Mouse (Mus musculus) 3134 (cell line): ENCODE measurements at regions not wholly inside any gene's neighbourhood (a gene's known extent, or its start where the extent isn't known, plus 50 kb on each side); places are given as distances from the start of the nearest gene placed in this dataset.
"Not testable (repeated sequence)": the region's sequence is repeated elsewhere in the genome, so short reads cannot be mapped to it uniquely, and the experiment has no call there.

ENCODE experiments used
- DNase-seq: peaks from one replicate; pipeline ENCODE4 v3.0.0-alpha.2; 2011; ENCODE audit warnings: low spot score; ENCODE audit not compliant: insufficient read length; ENCODE audit errors: extremely low read depth

DNA sequence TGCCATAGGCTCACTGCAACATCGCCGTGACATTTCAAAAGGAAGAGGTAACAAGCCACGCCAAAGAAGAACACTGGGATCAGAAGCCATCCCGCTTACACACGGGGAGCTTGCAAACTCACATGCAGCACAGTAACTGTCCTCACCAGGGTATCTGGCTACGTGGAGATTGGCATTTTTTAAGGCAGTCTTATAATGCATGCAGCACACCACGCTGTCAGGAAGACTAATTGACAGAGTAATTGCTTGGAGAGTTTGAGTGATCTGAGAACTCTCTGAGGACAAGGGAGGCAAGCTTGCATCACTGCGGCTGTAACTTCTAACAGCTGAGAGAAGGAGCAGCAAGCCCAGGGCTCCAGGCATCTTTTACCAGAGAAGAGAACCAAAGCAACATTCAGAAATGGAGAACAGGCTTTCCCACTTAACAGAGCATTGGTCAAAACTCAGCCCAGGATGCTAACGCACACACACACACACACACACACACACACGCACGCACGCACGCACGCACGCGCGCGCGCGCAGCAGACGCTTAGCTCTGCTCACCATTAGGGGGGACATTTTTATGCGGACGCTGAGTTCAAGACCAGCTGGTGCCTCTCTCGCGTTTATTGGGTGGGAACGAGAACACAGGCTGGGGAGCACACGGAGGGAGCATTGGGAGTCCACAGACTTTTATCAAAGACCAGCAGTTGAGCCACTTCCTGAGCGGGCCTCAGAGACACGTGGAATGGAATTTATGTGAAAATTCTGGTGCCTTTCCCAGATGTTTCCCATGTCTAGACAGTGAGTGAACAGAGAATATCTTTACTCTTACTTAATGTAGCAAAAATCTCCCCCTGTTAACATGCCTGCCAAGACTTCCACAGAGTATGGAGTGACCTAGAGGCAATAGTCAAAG lies 66.6 kb downstream of the 1700129C05Rik start:
- no peak for DNase-seq

DNA sequence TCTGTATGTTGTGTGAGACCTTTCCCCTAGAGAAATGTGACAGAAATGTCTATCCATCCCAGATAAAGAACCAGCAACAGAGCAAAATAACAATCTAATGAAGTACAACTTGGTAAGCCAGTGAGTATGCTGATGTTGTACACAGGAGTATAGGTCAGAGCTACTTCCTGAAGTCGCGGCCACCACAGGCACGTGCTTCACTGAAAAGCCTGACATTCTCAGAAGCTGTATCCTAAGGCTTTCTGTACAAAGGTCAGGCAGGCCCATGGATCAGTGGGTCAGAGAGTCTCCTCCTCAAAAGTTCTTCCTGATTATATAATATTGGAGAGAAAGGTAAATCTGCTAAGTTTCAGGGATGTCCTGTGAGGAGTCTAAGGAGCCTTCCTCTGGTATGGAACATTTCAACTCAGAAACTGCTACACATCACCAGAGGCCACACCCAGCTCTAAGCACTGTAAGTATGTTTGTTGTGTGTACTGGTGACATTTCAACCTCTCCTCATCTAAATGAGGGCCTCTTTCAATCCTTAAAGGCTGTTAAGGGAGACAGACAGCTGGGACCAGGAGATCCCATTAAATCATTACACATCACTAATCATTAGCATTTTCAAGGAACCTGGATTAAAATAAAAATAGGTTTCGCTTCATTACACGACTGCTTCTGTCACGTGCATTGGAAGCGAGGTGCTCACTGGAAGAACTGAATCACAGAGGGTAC lies 70.2 kb downstream of the 1700129C05Rik start:
- DNase-seq, result no peak

DNA sequence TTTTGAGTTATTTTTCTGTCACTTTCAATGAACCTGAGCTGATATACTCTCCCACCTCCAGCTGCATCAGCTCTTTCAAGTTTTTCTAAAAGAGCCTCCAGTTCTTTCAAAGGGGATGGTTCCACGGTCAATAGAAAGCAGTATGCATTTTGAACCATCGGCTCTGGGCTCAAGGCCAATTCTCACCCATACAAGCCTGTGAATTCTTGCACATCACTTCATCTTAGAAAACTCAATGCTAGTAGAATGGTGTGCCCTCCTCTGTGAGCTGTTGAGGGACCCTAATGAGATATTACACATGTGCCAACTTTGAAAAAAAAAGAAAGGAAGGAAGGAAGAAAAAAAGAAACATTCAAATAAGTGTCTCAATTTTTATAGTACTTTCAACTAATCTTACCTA lies 72.6 kb downstream of the 1700129C05Rik start:
- DNase-seq, result no peak

DNA sequence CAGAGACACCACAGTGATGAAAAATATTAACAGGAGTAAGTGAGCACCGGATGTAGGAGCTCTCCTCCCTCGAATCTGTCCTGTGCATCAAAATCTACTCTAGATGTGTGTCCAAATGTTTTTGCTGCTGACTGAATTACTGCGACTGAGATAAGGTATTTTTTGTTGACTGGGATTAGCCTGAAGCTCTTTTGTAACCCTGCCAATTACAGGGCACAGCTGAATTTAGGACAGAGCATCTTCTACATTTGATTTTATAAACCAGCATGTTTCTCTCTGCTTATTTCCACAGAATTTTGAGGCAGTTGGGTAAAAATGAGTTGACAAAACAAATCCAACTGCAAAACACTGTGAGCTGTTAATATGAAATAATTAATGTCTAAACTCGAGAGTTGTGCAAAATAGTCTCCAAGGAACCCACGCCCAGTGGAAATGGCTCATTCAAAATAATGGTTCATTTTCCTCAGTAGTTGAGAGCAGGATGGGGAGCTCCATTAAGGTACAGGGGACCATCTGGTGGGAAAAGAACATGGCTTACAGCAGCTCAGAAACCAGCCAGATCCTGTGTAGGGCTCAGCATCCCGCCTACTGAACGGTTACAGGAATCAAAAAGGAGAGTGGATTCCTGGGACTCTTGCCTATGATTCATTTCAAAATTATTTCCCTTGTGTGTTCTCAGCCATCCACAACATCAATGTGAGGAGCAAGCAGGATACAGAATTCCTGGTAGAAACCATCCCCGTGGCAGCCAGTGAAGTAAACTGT lies 76.1 kb downstream of the 1700129C05Rik start:
- DNase-seq, result peak; percentile 30

DNA sequence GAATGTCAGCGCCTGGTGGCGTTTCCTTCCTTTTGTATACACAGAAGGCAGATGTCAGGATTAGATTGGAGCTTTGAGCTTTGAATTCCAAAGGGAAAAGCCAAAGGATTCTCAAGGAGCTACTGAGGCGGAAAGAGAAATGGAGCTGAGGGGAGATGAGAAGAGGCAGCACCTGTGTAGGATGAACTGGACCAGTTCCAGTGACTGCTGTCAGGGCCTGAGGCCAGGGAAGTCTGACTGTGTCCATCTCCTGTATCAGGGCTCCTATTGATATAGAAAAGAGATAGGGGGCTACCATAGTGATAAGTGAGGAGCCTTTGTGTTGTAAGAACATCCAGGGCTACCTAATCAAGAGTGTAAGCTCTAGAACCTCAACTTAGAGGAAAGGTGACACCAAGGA lies 79.5 kb downstream of the 1700129C05Rik start:
- DNase-seq, result no peak

DNA sequence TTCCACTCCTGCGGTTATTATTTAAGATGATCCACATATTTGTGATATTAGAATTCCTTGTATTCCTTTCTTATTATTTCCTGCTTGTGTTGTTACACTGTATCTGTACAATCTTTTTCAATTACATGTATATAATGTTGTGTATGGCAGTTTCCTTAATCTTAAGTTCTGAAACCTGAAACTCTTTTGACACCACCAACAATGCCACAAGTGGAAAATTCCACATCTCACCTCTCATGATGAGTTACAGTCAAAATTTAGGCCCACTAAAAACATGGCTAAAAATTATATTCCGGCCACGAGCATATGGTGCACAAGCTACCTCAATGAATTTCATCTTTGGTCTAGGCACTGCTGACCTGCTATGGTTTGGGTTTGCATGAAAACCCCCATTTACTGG lies 85.9 kb downstream of the 1700129C05Rik start:
- no peak for DNase-seq

DNA sequence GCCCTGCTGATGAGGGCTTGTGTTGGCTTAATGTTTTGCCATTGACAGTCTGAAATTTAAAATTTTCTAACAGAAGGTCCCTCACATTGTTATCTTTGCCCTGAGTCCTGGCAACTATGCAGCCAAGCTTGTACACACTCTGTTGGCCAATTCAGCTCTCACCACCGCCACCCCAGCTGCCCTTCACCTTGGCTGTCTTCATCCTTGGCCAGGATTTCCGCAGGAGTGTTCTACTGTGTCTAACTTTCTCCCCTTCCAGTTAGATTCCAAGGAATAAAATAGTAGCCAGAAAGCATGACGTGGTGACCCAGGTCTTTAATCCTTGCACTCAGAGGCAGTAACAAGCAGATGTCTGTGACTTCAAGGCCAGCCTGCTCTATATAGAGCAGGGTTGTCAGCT lies 87.4 kb downstream of the 1700129C05Rik start:
- no peak for DNase-seq

DNA sequence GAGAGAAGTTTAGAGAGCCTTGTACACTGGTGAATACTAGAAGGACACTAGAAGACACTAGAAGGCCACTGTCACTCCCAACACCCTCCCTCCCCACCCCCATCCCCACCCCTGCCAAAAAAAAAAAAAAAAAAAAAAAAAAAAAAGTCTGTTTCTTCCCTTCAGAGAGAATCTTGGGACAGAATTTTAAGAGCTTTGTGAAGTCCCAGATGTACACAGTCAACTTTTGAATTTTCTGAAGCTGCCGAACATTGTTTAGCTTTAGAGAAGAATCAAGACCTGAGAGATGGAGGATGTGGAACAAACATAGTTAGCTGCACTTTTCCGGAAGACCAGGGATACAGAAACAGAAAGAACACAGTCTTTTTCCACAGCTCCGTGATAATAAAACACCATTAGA lies 90.3 kb downstream of the 1700129C05Rik start:
- DNase-seq, result no peak

DNA sequence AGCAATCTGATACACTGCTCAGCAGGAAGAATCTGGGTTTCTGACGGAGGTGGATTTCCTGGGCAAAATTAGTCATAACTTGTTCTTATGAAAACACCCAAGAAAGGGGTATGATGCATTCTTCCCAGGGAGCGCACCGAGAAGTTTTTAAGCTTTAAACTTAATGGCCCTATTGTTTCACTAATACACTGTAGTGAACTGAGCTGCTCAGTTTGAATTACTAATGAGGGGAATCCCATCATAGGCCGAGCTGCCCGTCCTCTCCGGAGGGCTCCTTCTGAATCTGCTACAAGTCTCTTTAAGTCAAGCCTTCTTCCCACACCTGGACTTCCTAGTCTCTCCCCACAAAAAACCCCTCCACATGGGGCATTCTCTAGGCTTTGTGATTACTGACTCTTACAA lies 91.2 kb downstream of the 1700129C05Rik start:
- peak; percentile 4 for DNase-seq

DNA sequence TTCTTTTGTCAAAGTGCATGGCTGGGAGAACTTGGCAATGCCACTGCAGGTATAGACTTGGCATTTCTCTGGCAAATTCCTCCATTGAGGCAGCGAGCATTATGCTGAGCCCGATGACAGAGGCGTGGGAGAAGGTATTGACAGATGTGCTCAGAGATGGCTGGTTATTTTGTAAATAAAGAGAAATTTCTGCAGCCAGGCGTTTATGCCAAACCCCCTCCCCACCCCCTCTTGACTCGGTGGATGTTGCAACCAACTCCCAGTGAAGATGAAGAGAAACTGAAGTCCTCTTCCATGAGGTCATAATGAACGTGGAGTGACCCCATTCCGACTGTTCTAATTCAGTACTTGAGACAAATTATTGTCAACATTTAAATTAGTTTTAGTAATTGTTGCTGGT lies 97.0 kb downstream of the 1700129C05Rik start:
- DNase-seq, result no peak

DNA sequence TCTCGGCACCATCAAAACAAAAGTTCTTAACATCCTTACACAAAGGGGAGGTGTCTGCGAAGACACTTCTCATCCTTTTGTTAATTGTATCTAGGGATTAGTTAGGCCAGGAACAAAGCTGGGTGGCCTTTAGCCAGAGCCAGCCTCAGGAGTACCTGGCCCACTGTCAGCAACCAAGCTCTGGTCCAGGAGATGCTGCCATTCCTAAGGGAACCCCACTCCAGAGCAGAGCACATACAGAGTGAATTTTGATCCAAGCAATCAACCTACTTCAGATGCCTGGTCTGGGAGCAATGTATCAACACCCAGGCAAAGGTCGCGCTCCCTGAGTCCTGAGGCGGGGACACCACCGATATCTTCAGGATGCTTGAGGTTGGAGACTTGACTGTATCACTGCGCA lies 97.5 kb downstream of the 1700129C05Rik start:
- DNase-seq, result no peak

DNA sequence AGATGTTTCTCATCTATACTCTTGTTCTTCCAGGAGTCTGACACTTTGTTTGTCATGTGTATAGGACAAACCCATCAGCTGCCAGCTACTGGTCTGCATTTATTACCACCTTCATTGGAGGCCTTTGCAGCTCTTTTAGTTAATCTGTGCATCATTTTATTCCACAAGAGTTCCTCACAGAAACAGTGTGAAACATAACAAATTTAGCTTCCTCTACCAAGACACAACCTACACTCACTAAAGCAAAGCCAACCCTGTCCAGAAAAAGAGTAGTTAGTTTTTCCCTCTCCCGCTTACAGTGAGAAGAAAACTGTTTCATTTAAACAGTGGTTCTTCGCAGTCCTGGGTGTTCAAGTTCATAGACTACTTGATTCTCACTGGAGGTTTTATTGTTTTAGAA lies 100.5 kb downstream of the 1700129C05Rik start:
- no peak for DNase-seq

DNA sequence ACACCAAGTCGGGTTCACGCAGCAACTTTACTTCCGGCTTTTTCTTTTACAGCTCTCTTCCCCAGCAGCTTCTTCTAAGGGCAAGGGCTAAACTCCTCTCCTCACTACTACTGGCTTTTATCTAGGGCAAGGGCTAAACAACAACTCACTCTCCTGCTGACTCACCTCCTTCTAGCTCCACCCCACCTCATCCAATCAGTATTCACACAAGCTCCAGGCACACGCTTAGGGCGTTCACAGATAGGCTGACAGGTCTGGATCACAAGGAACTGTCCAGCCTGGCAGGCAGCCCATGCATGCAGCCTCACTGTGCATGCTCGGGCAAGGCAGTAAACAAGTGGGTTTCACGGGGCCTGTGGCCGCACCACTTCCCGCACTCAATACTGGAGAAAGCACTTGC lies 116.9 kb downstream of the 1700129C05Rik start:
- DNase-seq, result not testable (repeated sequence)

DNA sequence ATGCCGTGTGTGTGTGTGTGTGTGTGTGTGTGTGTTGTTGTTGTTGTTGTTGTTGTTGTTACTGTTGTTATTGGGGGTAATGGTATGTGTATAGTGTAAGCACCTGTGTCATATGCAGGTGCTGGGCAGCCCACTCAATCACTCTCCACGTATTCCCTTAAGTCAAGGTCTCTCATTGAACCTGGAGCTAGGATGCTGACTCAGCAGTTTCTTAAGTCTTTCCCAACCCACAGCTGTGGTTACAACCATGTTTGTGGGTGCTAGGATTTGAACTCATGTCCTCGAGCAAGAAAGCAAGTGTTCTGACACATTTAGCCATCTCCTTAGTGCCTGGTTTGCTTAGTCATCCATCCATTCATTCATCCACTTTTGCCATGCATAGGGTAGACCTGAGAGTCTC lies 133.2 kb downstream of the 1700129C05Rik start:
- DNase-seq, result no peak

DNA sequence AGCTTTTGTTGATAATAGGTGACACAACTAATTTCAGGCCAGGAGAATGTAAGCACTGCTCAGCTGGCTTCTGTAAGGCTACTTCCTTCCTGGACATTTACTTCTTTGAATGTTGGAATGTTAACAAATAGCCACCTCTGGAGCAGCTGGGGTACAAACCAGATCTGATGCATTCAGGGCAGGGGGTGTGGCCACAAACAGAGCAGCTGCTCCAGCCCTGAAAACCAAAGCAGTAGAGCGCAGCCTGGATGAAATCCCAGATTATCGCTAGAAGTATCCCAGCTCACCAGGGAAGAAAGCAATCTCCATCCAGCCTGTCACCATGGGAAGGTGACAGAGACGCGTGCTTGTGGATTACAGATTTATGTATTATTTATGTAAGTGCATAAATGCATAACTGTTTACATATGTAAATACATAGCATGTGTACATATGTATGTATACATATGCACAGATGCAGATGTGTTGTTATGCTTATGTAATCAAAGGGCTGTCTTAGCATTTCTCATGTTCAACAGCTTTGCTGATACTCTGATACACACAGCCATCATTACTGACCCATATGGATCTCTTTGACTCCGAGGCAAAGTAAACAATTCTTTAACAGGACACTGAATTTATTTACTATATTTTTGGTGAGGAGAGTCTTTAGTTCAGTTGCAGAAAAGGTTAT lies 143.5 kb downstream of the 1700129C05Rik start:
- DNase-seq, result no peak

DNA sequence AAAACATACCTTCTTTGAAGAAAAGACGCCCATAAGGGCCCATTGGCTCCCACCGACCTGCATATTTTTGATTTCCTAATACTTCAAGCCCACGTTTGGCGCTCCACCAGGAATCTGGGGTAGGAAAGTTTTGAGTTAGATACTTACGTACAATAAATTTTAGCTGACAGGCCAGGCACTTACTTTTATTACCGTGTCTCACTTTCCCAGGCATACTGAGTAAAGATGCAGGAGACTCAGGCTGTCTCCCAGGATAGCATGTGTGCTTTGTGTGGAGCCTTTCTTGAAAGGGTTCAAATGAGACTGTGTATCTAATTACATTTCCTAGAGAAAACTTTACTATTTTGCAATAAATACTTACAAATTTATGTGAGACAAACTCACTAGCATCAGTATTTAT lies 147.7 kb downstream of the 1700129C05Rik start:
- no peak for DNase-seq

DNA sequence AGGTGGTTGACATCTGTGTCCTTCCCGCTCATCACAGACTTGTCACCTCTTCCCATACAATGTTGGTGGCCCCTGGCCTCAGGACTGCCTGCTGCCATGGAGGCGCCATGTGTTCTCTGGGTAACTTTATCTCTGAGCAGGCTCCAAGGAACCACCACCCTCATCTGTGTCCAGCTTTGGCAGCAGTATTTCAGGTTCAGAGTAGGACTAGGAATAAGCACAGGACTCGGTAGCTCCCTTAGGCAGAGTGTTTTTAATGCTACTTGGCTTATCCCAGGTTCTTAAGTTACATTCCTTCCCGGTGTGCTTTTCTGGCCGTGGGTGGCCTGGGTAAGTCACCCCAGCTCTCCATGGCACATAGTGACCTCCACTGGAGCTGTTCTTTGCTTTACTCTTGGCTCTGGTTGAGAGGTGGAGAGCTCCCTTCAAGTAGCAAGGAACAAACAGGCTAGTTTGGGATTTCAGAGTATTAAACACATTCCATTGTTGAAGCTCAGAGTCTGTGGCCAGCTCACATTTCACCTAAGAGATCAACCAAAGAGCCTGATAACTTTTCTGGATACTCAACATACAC lies 153.0 kb downstream of the 1700129C05Rik start:
- DNase-seq, result no peak

DNA sequence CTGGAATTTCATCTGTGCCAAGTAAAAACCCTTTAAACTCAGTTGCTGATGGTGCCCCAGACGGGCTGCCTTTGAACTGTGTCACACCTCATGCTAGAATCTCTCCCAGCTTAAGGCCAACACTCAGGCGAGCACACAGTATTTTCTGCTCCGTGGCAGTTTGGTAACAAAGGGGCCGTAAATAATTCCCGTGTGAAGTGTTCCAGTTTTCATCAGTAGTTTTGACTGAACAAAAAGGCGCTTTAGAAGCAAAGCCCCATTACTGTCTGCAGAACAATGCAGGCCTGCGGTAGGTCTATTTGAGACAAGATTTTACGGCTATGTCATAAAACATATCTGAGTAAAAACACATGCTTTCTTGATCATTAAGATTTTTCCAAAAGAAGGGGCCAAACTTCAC lies 155.0 kb downstream of the 1700129C05Rik start:
- no peak for DNase-seq

DNA sequence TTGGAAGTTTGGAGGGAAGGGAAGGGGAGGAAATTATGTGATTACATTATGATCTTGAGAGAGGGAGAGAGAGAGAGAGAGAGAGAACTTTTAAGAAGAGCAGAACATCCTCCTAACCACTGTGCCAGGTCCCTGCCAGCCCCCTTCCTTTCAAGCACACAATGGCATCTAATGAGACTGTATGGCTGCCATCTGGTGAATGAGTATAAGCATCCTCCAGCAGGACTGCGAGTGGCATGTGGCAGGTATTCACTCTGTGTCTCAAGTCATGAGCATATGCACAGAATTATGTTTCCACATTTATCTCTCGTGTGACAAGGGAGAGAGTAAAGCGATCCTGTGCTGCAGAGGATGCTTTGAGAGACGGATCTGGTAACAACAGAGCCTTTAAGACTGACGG lies 156.9 kb downstream of the 1700129C05Rik start:
- DNase-seq, result no peak

DNA sequence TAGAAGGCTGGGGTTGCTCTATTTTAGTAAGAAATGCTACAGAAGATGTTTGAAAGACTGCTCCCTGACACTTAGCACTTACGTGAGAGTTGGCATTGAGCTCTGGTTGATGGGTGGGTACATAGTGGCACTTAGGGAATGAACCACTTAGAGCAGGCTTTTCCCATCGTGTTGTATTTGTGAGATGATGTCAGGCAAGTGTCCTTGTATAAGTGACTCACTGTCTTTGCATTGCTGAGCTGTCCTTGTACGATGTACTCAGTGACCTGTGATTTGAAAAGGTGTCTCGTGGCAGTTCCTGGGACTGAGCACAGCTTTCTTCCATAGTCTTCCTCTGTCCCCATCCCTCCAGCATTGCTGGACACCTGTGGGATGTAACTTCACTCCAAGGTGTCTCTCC lies 165.9 kb downstream of the 1700129C05Rik start:
- no peak for DNase-seq
